Mouse (Mus musculus) embryonic fibroblast, embryonic 13.5 days (primary cell): Measurements from ENCODE around the gene Cdc27. TPM values are rescaled to one million over a fixed set of nuclear protein-coding genes. Genes with fewer than 3 reads are reported as not detected.

ENCODE experiments used
- H3K27ac ChIP-seq: 2 replicates; pipeline ENCODE4 v1.5.1; 2012; ENCODE audit warnings: low read length, control low read depth, inconsistent platforms; ENCODE audit not compliant: insufficient read depth
- H3K4me1 ChIP-seq: 2 replicates; pipeline ENCODE4 v1.6.1; 2011; ENCODE audit warnings: low read length; ENCODE audit not compliant: control insufficient read depth, insufficient read depth
- H3K4me3 ChIP-seq: 2 replicates; pipeline ENCODE4 v1.5.1; 2011; ENCODE audit warnings: mild to moderate bottlenecking, control low read depth, low read length; ENCODE audit not compliant: insufficient read depth
- CTCF ChIP-seq: IDR thresholded peaks from 2 replicates; pipeline ENCODE4 v1.5.1; 2011; ENCODE audit warnings: mild to moderate bottlenecking, control low read depth, low read length, moderate library complexity, borderline replicate concordance; ENCODE audit not compliant: insufficient read depth
- POLR2A ChIP-seq: IDR thresholded peaks from 2 replicates; pipeline ENCODE4 v1.6.1; 2011; ENCODE audit warnings: low read depth, mild to moderate bottlenecking, control low read depth, low read length, moderate library complexity
- polyA plus RNA-seq: library from polyadenylated mRNA; stranded (reverse); fragments of >200 nt; gene quantifications from 2 replicates; pipeline ENCODE4 v1.2.4, GENCODE M21; 2011; ENCODE audit warnings: low read depth; ENCODE audit not compliant: missing spikeins, insufficient read length

The Cdc27 gene
- polyA plus RNA-seq, 1 experiment = 111 TPM

DNA sequence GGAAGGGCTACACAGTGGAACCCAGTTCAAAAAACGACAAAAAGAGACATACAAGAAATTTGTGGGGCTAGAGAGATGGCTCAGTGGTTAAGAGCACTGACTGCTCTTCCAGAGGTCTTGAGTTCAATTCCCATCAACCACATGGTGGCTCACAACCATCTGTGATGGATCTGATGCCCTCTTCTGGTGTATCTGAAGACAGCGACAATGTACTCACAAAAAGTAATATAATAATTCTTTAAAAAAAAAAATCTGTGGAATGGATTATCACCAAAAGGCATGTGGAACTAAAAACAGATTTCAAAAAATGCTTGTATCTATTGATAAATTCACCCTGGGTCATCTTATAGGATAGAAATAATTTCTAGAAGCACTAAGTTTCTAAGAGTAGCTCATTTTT lies 91.9 kb downstream of the Cdc27 start:
- no peak for TF ChIP-seq CTCF
- TF ChIP-seq POLR2A = no peak
- H3K27ac ChIP-seq = no peak overlapping the region
- H3K4me3 ChIP-seq = no peak overlapping the region
- H3K4me1 ChIP-seq = no peaks in the 10 kb centered on the region; the same call in 1 of the 2 replicates

Other genes starting within 250 kb of the Cdc27 start
- 55.3 and 66.2 TPM in 2 replicates for gene Kansl1, start 81.8 kb downstream of the Cdc27 start, polyA plus RNA-seq
- 1.6 and 2.7 TPM in 2 replicates for gene Myl4, start within 50 bp of the Cdc27 start, polyA plus RNA-seq
- 19.2 and 28.9 TPM in 2 replicates for gene Itgb3, start 57.4 kb upstream of the Cdc27 start, polyA plus RNA-seq
- 0.04 TPM in 1 of 2 replicates, not detected in the other for gene Gm11639, start 135.1 kb upstream of the Cdc27 start, polyA plus RNA-seq